Mouse (Mus musculus) adrenal gland (tissue): Measurements from ENCODE around the gene Ntm.

Experiments
- intact Hi-C: fragments of 180-260 bp; cut with DNase I; formaldehyde crosslinking; loops from one replicate; pipeline ENCODE4 v1.15.1; 2025

The Ntm gene

GRCm38 (mm10) chr9:29802990-29803737 is 159.8 kb downstream of the Ntm start:
- intact Hi-C loops: no loop called here

GRCm38 (mm10) chr9:29802071-29802705 is 160.8 kb downstream of the Ntm start:
- intact Hi-C loops: no loop called here

- intact Hi-C loops: no loop called here
Measured at GRCm38 (mm10) chr9:29796281-29796680, 166.7 kb downstream of the Ntm start.

- intact Hi-C loops: no loop called here
Measured at GRCm38 (mm10) chr9:29791199-29791915, 171.6 kb downstream of the Ntm start.

- intact Hi-C loops: no loop called here
Measured at GRCm38 (mm10) chr9:29790017-29790416, 172.9 kb downstream of the Ntm start.

- intact Hi-C loops: no loop called here
Measured at GRCm38 (mm10) chr9:29788855-29789254, 174.1 kb downstream of the Ntm start.

GRCm38 (mm10) chr9:29787408-29787807 is 175.5 kb downstream of the Ntm start:
- intact Hi-C loops: no loop called here

- intact Hi-C loops: no loop called here
Measured at GRCm38 (mm10) chr9:29782697-29783096, 180.2 kb downstream of the Ntm start.

- intact Hi-C loops: no loop called here
Measured at GRCm38 (mm10) chr9:29779739-29780138, 183.2 kb downstream of the Ntm start.

GRCm38 (mm10) chr9:29776951-29777350 is 186.0 kb downstream of the Ntm start:
- intact Hi-C loops: no loop called here

- intact Hi-C loops: no loop called here
Measured at GRCm38 (mm10) chr9:29776542-29776941, 186.4 kb downstream of the Ntm start.

GRCm38 (mm10) chr9:29776030-29776429 is 186.9 kb downstream of the Ntm start:
- intact Hi-C loops: no loop called here

GRCm38 (mm10) chr9:29772625-29773388 is 190.1 kb downstream of the Ntm start:
- intact Hi-C loops: no loop called here

- intact Hi-C loops: no loop called here
Measured at GRCm38 (mm10) chr9:29771870-29772269, 191.1 kb downstream of the Ntm start.

GRCm38 (mm10) chr9:29771071-29771785 is 191.7 kb downstream of the Ntm start:
- intact Hi-C loops: no loop called here

- intact Hi-C loops: no loop called here
Measured at GRCm38 (mm10) chr9:29769361-29769760, 193.6 kb downstream of the Ntm start.

- intact Hi-C loops: no loop called here
Measured at GRCm38 (mm10) chr9:29765990-29766980, 196.7 kb downstream of the Ntm start.

GRCm38 (mm10) chr9:29763338-29763737 is 199.6 kb downstream of the Ntm start:
- intact Hi-C loops: no loop called here

GRCm38 (mm10) chr9:29761952-29762586 is 200.9 kb downstream of the Ntm start:
- intact Hi-C loops: no loop called here
